Mouse (Mus musculus): ENCODE data around the gene Hoxb13.

The Hoxb13 gene

DNA sequence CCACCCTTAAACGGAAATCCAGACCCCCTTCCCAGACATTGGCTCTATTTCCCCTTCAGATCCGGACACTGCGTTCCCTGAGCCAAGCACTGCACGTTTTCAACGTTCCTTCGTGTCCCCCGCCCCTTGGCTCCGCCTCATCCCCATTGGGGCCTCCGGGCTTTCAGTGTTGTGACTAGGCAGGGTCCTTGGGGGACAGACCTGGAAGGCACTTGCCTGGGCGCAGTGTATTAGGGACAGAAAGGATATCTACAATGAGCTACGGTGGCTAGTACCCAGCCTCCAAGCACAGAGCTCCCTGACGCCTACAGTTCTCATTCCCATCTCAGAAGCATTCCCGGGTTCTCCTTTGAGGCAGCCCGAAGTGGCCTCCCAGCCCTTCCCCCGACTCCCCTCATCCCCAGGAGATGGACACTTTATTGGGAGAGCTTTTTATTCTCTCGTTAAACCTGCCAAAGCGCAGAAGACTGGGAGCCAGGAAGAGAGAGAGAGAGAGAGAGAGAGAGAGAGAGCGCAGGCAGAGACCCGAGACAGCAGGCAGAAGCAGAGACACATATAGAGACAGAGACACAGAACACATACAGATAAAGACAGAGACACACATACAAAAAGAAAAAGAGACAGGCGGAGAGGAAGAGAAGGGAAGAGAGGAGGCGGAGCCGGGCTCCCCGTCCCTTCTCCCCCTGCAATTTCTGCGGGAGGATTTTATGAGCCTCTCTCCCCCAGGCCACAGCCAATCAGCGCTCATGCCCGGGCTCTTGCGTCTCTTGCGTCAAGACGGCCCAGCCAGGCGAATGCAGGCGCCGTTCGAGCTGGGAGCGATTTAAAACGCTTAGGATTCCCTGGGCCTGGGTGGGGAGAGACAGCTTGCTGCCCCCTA, at the start of gene Hoxb13:
Hoxb13 (plus strand) TSS at position 796 of the 880 bp plus-strand sequence.
- no peak for DNase-seq

DNA sequence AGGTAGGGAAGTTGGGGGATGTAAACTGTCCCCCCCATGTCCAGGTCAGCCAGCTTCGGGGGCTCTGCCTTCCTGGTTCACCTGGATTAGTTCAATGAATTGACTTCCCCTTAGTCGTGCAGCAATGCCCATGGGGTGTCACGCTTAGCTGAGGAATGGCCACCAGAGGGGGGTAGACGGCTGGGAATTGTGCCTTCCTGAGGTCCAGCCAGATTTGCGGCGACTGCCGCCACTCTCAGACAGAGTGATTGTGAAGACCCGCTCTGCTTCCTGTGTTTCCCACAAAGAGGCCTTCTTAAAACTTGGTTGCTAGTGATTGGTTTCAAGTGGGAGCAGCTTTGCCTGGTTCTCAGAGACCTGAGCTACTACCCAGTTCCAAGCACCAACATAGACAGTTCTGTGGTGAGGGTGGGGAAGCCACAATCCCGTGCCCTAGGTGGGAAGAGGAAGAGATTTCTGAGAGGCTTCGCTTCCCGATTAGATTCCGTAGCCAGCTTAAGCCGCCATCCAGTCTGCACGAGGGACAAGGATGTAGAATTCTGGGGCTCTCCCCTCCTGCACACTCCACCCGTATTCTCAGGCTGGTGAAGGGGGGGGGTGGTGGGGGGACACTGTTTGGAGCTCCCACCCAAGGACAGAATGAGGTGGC, 48.4 kb upstream of the Hoxb13 start:
- DNase-seq, result peak; percentile 83 to 89

- no peak for DNase-seq
Measured at GRCm38 (mm10) chr11:96147471-96147870, 46.6 kb upstream of the Hoxb13 start.

DNA sequence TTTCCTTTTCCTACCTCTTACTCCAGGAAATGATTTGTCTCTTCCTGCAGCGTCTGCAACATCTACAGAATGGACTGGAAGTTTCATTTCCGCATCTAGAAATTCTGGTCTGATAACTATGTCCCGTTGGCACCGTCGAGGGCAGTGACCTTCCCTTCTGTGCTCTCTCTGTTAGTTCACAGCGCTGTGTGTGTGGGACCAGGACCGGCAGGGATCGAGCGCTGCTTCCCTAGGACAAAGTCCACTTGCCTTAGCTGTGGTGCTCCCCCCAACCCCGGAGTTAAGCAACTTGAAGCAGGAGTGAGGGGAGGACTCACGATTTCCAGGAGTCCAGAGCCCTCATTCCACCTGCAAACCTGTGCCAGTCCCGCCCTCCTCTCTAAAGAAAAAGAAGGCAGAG, 29.3 kb upstream of the Hoxb13 start:
- DNase-seq, result no peak

DNA sequence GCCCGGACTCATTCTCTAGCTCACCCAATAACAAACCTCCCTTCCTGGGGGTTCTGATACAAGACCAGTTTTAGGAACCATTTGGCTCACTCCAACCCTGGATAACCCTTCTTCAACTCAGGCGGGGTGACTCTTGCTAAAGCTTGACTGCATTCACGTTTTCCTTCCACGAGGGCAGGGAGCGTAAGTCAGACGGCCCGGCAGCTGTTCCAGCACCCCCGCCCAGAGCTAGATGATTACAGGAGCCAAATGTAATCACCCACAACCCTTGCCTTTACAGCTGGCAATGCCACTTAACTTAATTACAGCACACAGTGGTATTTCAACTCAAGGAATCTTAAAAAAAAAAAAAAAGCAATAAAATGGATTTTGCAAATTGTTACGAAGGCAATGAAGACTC, 26.0 kb upstream of the Hoxb13 start:
- no peak for DNase-seq

GRCm38 (mm10) chr11:96169016-96169415, 25.1 kb upstream of the Hoxb13 start:
- no peak for DNase-seq

DNA sequence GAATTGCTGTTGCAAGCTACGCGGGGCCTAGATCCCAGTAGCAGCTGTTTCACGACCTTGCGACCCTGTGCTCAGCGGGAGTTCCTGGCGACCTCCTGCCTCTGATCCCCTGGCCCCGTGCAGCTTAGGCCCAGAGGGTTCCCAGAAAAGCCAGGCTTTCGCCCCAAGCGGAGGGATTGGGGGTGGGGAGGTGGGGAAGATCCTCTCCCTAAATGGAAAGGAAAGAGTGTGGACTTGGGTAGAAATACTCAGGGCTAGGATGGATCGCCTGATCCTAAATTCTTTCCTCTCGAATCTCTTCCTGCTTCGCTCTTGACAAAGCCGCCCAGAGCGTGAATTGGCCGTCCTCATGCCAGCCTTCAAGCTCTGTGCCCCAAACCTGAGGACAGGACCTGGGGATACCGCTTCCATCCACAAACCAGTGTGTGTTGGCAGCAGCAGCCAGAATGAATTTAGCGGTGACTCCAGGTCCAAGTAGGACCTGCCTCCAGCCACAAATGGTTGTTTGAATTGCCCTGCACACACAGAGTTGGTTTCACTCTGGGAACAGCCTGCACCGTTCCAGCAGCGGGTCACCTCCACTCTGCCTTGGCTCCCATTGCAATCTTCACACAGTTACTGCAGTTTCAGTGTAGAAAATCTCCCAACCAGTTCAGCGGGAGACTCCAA, 23.3 kb upstream of the Hoxb13 start:
- no peak for DNase-seq

DNA sequence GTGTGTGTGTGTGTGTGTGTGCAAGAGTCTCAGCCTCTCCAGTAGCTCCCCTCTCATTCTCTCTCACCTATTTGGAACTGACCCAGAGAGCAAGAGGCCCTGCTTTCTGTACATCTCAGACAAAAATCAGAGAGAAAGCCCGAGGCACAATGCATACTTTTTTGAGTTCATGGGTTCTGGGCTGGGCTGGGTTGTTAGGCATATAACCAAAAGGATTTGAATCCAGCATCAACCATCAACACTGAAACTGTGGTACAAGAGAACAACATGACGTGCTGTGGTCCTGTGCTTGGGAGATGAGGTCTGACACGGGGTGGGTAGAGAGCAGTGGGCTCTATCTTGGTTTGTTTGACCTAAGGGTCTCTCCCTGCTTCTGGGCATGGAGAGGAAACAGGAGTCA, 22.5 kb upstream of the Hoxb13 start:
- no peak for DNase-seq

- DNase-seq, result no peak
Measured at GRCm38 (mm10) chr11:96172511-96173287, 21.4 kb upstream of the Hoxb13 start.

DNA sequence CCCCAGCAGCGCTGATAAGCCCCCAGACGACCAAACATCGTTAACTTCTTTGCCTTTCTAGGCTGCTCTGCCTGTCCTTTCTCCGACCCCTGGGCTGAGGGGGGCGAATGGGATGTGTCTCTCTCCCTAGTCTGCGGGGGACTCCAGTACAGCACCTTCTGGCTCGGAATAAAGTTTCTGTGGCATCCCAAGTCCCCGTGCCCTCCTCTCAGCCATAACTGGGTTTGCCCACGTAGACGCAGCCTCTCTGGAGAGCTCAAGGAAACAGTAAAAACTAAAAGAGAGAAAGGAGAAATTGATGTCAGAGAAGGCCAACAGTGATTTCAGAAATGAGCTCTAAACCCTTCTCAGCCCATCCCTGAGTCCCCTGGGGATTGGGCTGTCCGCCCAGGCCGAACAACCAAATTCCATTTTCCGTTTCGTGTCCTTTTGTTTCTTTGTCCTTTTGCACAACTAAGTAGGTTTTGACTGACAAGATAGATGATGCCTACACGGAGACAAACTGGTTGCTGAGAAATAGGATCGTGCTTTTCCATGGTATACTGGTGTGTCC, 20.8 kb upstream of the Hoxb13 start:
- no peak for DNase-seq

GRCm38 (mm10) chr11:96174881-96175280, 19.2 kb upstream of the Hoxb13 start:
- no peak for DNase-seq

- no peak for DNase-seq
Measured at GRCm38 (mm10) chr11:96175511-96175910, 18.6 kb upstream of the Hoxb13 start.

GRCm38 (mm10) chr11:96175951-96176530, 18.1 kb upstream of the Hoxb13 start:
- DNase-seq, result no peak

DNA sequence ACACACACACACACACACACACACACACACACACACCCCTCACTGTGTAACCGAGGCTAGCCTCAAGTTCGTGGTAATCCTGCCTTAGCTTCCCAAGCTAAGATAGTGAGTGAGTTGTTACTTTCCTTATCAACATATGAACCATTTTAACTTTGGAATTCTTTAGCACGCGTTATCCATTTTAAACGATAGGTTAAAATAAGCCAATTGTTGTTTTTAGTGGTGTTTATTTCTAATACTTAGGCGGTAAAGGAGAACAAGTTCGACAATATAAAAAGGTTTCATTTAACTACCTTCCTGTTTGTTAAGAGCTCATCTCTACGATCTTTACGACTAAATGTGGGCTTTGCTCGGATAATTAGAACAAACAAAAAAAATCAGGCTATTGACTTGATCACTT, 17.3 kb upstream of the Hoxb13 start:
- DNase-seq, result no peak

GRCm38 (mm10) chr11:96177546-96178174, 16.5 kb upstream of the Hoxb13 start:
- DNase-seq, result no peak

- DNase-seq, result no peak
Measured at GRCm38 (mm10) chr11:96178356-96178755, 15.8 kb upstream of the Hoxb13 start.

DNA sequence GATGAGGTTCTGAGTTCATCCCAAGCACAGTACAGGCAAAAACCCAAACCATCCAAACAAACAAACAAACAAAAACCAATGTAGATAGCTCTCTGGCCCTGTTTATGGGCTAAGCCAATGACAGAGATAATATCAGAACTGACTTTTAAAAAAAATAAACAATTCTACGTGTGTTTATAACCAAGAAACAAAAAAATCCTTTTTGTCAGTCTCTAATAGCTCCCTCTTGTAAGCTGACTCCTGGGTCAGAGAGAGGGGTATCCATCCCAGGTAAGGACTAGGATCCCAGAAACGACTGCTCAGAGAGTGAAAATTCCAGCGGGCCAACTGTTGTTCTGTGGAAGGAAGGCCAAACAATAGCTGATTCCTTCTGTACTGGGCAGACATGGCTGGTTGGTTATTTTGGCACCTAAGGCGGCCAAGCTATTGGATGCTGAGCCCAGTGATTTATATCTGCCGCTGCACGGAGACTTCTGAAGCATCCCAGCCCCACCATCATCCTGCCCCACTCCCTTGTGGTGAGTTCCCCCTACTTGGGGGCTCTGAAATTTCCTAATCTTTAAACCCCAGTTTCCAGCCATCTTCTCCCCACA, 15.1 kb upstream of the Hoxb13 start:
- DNase-seq, result no peak

DNA sequence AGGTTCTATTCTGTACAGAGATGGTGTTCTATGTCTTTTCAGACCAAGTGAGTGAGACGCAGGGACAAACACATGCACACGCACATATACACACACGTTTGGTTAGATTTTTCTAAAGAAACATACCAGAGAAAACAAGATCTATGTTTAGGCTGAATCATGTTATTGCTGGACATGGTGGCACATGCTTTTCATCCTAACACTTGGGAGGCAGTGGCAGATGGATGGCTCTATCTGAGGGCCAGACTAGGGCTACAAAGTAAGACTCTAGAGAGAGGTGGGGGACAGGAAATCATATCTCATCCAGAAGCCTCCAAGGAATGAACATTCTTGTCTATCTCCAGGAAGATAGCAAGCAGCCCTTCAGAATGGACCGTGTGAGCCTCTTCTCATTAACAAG, 13.1 kb upstream of the Hoxb13 start:
- no peak for DNase-seq

GRCm38 (mm10) chr11:96184233-96184632, 9.9 kb upstream of the Hoxb13 start:
- DNase-seq, result no peak

GRCm38 (mm10) chr11:96187321-96187720, 6.8 kb upstream of the Hoxb13 start:
- DNase-seq, result no peak

DNA sequence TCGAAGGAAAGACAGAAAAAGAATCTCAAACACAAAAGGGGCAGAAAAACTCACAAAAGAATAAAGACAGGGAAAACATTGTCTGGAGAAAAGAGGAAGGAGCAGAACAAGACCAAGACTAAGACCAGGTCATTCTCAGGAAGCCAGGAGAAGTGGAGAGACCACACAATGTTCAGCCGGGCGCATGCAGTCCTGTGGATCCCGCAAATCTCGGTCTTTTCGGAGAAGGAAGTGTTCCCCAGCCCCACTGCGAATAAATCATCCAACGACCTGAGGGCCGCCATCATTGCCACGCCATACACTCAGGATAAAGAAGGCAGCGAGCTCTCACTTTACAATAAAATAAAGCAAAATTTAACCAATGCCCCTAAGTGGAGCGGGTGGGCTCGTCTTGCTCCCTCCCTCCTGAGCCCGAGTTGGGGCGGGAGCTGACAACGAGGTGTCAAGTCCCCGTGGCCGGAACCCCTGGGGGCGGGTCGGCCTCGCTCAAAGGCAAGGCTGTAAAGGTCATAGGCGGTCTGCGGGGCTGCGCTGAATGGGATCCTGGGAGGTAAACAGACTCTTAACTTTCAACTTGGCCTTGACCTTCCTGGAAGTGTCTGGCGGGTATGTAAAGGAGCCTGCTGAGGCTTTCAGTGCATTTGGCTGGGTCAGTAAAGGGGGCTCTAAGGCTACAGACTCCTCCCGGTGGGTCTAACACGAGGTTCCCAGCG, 4.2 kb upstream of the Hoxb13 start:
- no peak for DNase-seq
